Mouse (Mus musculus): ENCODE results near the gene S100a16. TPM values are rescaled to one million over a fixed set of nuclear protein-coding genes. Genes with fewer than 3 reads are reported as not detected.

The S100a16 gene
- polyA plus RNA-seq, 1 experiment from 2014 or later: 244 TPM

- H3K4me3 ChIP-seq (ENCODE audit: low read depth, low read length): no peak overlapping the region
- H3K9me3 ChIP-seq (ENCODE audit: control insufficient read depth, low read depth, low read length): no peaks in the 10 kb centered on the region
- no peak overlapping the region for H3K4me2 ChIP-seq (replicated peaks; ENCODE audit: low read depth, low read length)
- H3K36me3 ChIP-seq (ENCODE audit: control insufficient read depth, insufficient read depth, low read length): no peaks in the 10 kb centered on the region
- H3K27ac ChIP-seq (ENCODE audit: low read length): no peak overlapping the region
- WGBS: 40% methylated on average over 3 of the region's 3 CpGs
- ATAC-seq (ENCODE audit: insufficient number of reproducible peaks, insufficient read depth, low FRiP score, low read depth): no peak
- H3K4me1 ChIP-seq (ENCODE audit: control insufficient read depth, insufficient read depth, low read length): no peaks in the 10 kb centered on the region
- no peaks in the 10 kb centered on the region for H3K27me3 ChIP-seq (ENCODE audit: control insufficient read depth, insufficient read depth, low read length)
- no peak overlapping the region for H3K9ac ChIP-seq (replicated peaks; ENCODE audit: low read depth, low read length)
These were observed 46.8 kb downstream of the S100a16 start for GRCm38 (mm10) chr3:90583893-90584292.

DNA sequence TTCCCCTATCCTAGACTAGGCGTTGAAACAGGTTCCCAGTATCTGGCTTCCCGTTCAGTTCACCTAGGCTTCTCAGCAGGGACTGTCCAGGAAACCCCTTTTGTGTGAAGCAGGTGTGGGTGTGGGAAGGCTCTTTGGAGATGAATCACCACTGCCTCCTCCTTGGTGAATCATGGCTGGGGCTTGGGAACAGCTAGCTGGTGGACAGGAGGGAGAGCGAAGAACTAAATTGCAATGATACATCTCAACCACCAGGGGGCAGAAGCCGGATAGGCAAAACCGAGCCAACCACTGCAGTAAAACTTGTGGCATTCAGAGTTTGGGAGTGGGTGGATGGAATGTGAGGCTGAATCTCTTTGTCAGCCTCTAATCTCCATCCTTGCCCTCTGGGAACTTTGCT, 48.5 kb downstream of the S100a16 start:
- Histone ChIP-seq H3K4me2 (replicated peaks; ENCODE audit: low read depth, low read length) (no peak overlapping the region), H3K27ac (ENCODE audit: low read length) (no peak overlapping the region), H3K4me3 (ENCODE audit: low read depth, low read length) (no peak overlapping the region), H3K36me3 (ENCODE audit: control insufficient read depth, insufficient read depth, low read length) (no peaks in the 10 kb centered on the region), H3K9ac (replicated peaks; ENCODE audit: low read depth, low read length) (no peak overlapping the region), H3K27me3 (ENCODE audit: control insufficient read depth, insufficient read depth, low read length) (no peaks in the 10 kb centered on the region), H3K9me3 (ENCODE audit: control insufficient read depth, low read depth, low read length) (no peaks in the 10 kb centered on the region), H3K4me1 (ENCODE audit: control insufficient read depth, insufficient read depth, low read length) (no peaks in the 10 kb centered on the region)
- 35% methylated on average over 5 of the region's 5 CpGs for WGBS
- ATAC-seq (ENCODE audit: insufficient number of reproducible peaks, insufficient read depth, low FRiP score, low read depth): peak; percentile 43; the same call in 1 of the 2 replicates

DNA sequence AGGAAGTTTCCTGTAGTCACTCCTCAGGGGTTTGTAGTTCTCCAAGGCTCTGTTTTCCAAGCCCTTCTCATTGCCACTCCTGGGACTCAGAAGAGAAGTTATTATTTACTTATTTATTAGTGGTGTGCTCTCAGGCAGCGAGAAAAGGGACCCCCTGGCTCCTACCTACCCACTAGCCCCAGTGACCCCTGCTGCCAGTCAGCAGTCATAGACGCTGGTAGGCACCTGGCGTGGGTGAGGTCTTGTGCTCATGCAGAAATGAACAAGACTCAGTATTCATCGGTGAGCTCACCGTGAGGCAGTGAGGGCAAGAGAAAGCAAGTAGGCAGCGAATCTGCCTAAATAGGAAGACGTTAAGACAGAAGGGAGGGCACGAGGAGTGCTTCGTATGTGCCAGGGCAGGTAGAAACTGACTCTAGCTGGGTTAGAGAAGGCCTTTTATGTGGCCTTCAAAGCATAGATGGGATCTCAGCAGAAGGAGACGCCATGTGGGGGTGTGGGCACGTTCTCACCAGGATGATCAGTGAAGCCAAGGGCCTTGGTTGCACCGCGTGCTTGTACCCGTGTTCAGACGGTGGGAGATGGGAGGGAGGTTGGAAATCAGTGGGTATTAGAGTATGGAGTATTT, 49.1 kb downstream of the S100a16 start:
- Histone ChIP-seq H3K9ac (replicated peaks; ENCODE audit: low read depth, low read length) (no peak overlapping the region), H3K4me1 (ENCODE audit: control insufficient read depth, insufficient read depth, low read length) (no peaks in the 10 kb centered on the region), H3K27ac (ENCODE audit: low read length) (peak overlapping the region; percentile 62), H3K27me3 (ENCODE audit: control insufficient read depth, insufficient read depth, low read length) (no peaks in the 10 kb centered on the region), H3K9me3 (ENCODE audit: control insufficient read depth, low read depth, low read length) (no peaks in the 10 kb centered on the region), H3K4me2 (replicated peaks; ENCODE audit: low read depth, low read length) (no peak overlapping the region), H3K36me3 (ENCODE audit: control insufficient read depth, insufficient read depth, low read length) (no peaks in the 10 kb centered on the region), H3K4me3 (ENCODE audit: low read depth, low read length) (no peak overlapping the region)
- 83% methylated on average over 15 of the region's 15 CpGs for WGBS
- no peak for ATAC-seq (ENCODE audit: insufficient number of reproducible peaks, insufficient read depth, low FRiP score, low read depth)

DNA sequence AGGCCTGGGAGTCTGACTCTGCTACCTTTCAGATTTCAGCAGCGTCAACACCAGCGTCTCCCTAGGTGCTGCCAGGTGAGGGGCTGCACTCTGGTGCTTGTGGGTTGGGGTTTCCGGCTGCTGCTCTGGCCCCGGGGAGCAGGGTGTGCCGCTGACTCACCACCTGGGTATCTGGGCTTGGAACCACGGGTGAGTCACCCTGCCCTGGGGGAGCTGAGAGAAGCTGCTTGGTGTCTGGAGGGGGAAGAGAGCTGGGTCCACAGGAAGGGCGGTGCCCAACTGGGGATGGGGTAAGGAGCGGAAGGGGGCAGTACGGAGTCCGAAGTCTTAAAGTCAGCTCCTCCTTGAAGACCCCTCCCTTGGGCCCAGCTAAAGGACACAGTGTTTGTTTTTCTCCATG, 49.9 kb downstream of the S100a16 start:
- ATAC-seq (ENCODE audit: insufficient number of reproducible peaks, insufficient read depth, low FRiP score, low read depth): peak; percentile 83
- 58% methylated on average over 10 of the region's 10 CpGs for WGBS

GRCm38 (mm10) chr3:90587361-90588101, 50.5 kb downstream of the S100a16 start:
- Histone ChIP-seq H3K27ac (ENCODE audit: low read length) (peak overlapping the region; percentile 62), H3K4me2 (replicated peaks; ENCODE audit: low read depth, low read length) (no peak overlapping the region)

More for the DNA sequence above, 49.9 kb downstream of the S100a16 start:
- peak overlapping the region; percentile 62 for H3K27ac ChIP-seq (ENCODE audit: low read length)
- H3K4me2 ChIP-seq (replicated peaks; ENCODE audit: low read depth, low read length): no peak overlapping the region
- no peaks in the 10 kb centered on the region for H3K36me3 ChIP-seq (ENCODE audit: control insufficient read depth, insufficient read depth, low read length)
- no peak overlapping the region for H3K4me3 ChIP-seq (ENCODE audit: low read depth, low read length)
- no peak overlapping the region for H3K9ac ChIP-seq (replicated peaks; ENCODE audit: low read depth, low read length)
- no peaks in the 10 kb centered on the region for H3K27me3 ChIP-seq (ENCODE audit: control insufficient read depth, insufficient read depth, low read length)
- no peaks in the 10 kb centered on the region for H3K9me3 ChIP-seq (ENCODE audit: control insufficient read depth, low read depth, low read length)
- H3K4me1 ChIP-seq (ENCODE audit: control insufficient read depth, insufficient read depth, low read length): no peaks in the 10 kb centered on the region

DNA sequence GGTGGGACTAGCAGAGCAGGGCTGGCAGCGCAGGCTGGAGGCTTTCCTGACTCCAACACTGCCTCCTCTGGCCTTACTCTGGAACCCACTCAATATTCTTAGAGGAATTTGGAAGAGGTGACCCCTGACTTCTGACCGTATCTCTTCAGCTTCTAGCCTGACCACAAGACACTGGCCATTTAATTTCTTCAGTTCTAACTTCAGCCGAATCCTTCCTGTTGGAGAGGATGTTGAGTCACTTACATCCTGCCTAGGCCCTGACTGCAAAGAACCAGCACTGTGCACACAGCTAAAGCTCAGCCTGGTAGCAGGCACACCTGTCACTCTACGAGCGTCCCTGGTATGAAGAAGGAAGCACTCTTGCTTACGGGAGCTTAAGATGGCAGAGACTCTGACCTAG, 52.3 kb downstream of the S100a16 start:
- no peak overlapping the region for H3K4me2 ChIP-seq (replicated peaks; ENCODE audit: low read depth, low read length)
- H3K4me3 ChIP-seq (ENCODE audit: low read depth, low read length): no peak overlapping the region
- no peaks in the 10 kb centered on the region for H3K9me3 ChIP-seq (ENCODE audit: control insufficient read depth, low read depth, low read length)
- H3K36me3 ChIP-seq (ENCODE audit: control insufficient read depth, insufficient read depth, low read length): no peaks in the 10 kb centered on the region
- no peaks in the 10 kb centered on the region for H3K27me3 ChIP-seq (ENCODE audit: control insufficient read depth, insufficient read depth, low read length)
- H3K27ac ChIP-seq (ENCODE audit: low read length): no peak overlapping the region
- no peak for ATAC-seq (ENCODE audit: insufficient number of reproducible peaks, insufficient read depth, low FRiP score, low read depth)
- 76% methylated on average over 6 of the region's 6 CpGs for WGBS
- no peaks in the 10 kb centered on the region for H3K4me1 ChIP-seq (ENCODE audit: control insufficient read depth, insufficient read depth, low read length)
- H3K9ac ChIP-seq (replicated peaks; ENCODE audit: low read depth, low read length): no peak overlapping the region

More at GRCm38 (mm10) chr3:90587361-90588101, 50.5 kb downstream of the S100a16 start:
- Histone ChIP-seq H3K9ac (replicated peaks; ENCODE audit: low read depth, low read length) (no peak overlapping the region), H3K4me1 (ENCODE audit: control insufficient read depth, insufficient read depth, low read length) (no peaks in the 10 kb centered on the region), H3K36me3 (ENCODE audit: control insufficient read depth, insufficient read depth, low read length) (no peaks in the 10 kb centered on the region), H3K4me3 (ENCODE audit: low read depth, low read length) (no peak overlapping the region), H3K27me3 (ENCODE audit: control insufficient read depth, insufficient read depth, low read length) (no peaks in the 10 kb centered on the region), H3K9me3 (ENCODE audit: control insufficient read depth, low read depth, low read length) (no peaks in the 10 kb centered on the region)
- ATAC-seq (ENCODE audit: insufficient number of reproducible peaks, insufficient read depth, low FRiP score, low read depth): no peak
- WGBS: 88% methylated on average over 14 of the region's 14 CpGs

DNA sequence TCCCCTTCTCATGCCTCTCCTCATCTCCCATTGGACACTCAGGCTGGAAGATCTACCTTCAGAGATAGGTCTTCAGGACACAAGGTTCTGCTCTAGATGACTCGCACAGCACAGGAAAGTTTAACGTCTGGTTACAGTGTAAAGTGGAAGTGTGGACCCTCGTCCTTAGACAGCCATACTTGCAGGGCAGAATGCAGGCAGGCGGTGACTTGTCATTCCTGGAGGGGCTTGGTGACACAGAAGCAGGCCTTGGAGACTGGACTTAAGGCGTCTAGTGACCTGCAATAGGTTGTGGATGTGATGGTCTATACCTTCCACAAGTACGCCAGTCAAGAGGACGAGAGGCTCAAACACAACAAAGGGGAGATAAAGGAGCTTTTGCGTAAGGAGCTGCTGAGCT, 52.9 kb downstream of the S100a16 start, which contains the start of gene S100a2:
TSS of gene S100a2 (plus strand) at position 301 of the 400 bp plus-strand sequence.
- no peaks in the 10 kb centered on the region for H3K4me1 ChIP-seq (ENCODE audit: control insufficient read depth, insufficient read depth, low read length)
- ATAC-seq (ENCODE audit: insufficient number of reproducible peaks, insufficient read depth, low FRiP score, low read depth): no peak
- H3K4me2 ChIP-seq (replicated peaks; ENCODE audit: low read depth, low read length): no peak within 1 kb of the TSS
- H3K27me3 ChIP-seq (ENCODE audit: control insufficient read depth, insufficient read depth, low read length): no peaks in the 10 kb centered on the region
- no peak within 1 kb of the TSS for H3K4me3 ChIP-seq (ENCODE audit: low read depth, low read length)
- H3K36me3 ChIP-seq (ENCODE audit: control insufficient read depth, insufficient read depth, low read length): no peaks in the 10 kb centered on the region
- no peak within 1 kb of the TSS for H3K27ac ChIP-seq (ENCODE audit: low read length)
- no peaks in the 10 kb centered on the region for H3K9me3 ChIP-seq (ENCODE audit: control insufficient read depth, low read depth, low read length)
- no peak within 1 kb of the TSS for H3K9ac ChIP-seq (replicated peaks; ENCODE audit: low read depth, low read length)
- WGBS: 85% methylated on average over 8 of the region's 8 CpGs

Measured in stomach, embryonic 14.5 days (tissue).